Mouse (Mus musculus) CD4-positive, CD25-positive, alpha-beta regulatory T cell, adult 4 months (primary cell): ENCODE measurements at regions not wholly inside any gene's neighbourhood (a gene's known extent, or its start where the extent isn't known, plus 50 kb on each side); places are given as distances from the start of the nearest gene placed in this dataset.

Source experiments
- ATAC-seq: one replicate; pipeline ENCODE4 v1.8.0; 2017

DNA sequence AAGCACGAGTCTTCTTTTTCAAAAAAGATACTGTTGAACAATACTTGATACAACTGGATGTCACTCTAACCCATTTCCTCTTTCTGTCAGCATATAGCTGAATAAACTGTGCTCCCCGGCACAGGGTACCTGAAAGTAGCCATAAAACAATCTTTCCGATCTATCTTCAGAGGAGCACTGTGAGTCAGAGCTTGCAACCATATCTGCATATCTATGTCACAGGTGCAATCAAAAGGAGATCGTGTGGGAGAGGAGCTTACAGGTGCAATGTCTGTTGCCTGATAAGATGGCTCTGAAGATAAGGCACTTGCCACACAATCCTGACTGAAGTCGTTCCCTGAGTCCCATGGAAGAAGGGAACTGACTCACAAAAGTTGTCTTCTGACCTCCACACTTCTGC, 58.5 kb upstream of the Hnrnpa3 start:
- no peak for ATAC-seq

DNA sequence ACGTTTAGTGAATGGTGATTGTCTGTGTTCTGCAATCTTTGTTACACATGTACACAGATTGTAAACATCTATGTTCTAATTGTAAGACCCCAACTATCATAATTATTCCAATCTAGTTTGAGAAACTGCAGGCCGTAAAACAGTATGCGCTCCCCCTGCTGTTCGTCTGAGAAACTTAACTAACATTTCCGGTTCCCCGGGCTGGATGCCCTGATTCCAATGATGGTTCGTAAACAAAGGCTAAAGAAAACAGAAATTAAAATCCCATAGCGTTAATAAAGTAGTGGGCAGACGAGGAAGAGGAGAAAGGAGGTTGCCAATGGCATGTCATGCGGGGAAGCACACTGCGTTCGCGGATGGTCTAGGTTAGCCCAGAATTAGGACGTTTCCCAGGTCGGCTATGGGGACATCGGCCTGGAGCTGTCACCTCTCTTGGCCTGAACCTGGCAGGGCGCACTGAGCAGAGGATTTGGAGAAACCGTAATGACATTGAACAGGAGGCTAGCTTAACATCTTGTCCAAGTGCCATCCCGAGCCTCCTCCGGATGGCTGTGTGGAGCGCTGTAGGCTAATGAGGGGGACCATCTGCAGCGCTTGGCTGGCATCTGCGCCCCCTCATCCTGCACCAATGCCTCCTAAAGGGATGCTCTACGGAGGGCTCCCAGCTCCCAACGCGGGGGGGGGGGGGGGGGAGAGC, 55.7 kb upstream of the Hnrnpa3 start:
- peak; percentile 82 for ATAC-seq

DNA sequence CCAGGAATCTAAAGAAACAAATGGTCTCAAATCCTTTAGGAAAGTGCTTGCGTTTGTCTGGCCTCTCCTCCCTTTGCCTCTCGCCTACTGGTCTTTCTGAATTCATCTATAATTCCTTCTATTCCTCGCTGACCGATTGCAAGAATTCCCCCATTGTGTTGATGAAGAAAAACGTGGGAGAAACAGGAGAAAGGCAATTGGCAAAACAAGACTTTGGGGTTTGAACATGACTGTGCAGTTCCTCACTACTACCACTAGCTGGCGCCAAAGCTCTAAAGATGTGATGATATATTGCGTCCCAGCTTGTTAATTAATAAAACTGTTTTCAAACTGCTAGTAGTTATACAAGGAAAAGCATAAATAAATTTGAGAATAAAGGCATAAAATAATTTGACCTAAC, 53.4 kb upstream of the Hnrnpa3 start:
- ATAC-seq, result peak; percentile 57

DNA sequence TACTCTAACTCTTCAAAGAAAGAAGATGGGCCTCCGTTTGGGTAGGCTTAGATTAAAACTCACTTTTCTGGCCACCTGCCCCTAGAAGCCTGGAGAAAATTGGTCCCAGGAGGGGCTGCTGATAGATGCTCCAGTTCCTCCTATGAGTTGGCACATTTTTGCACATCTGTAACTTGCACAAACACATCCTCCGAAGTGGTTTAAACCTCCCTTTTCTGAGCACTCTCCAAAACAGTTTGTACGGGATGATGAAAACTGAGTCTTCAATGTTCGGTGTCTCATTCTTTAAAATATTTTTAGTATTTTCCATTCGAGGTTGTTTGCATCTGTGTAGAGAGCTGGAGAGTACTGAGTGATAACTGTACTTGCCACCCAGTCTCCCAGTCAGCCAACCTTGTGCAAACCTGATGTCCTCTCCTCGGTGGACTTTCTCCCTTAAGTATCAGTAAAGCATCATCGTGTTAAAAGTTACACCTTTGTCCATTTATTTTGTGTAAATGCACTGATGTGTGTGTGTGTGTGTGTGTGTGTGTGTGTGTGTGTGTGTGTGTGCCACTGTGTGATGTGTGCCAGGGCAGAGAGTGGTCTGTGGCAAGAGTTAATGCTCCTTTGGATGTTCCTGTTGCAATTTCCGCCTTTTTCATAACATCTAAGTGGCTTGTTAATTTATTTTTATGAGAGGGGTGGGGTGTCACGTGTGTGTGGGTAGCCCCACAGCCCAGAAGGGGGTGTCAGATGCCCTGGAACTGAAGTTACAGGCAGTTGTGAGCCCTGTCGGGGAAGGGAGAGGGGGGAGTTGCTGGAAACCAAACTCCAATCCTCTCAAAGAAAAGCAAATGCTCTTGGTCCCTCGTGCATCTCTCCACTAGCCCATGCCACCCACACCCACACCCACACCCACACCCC, 51.8 kb upstream of the Hnrnpa3 start:
- ATAC-seq, result no peak

DNA sequence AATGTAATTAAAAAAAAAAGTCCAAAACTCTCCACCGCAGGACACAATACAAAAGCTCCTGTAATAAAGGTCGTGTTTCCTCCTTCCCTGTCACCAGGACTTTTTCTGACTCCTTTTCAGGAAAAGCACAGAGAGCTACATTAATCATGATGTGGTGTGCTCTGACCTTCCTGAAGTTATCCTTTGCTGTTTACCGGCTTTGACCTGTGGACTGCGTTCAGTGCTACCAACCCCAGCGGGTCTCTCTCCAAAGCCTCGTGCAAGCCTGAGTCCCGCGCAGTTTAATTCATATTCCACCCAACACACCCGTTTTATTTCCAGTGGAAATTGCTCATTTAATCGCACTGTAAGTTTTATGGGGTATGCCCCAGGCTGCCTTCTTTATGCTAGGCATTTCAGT, 51.1 kb upstream of the Hnrnpa3 start:
- no peak for ATAC-seq

DNA sequence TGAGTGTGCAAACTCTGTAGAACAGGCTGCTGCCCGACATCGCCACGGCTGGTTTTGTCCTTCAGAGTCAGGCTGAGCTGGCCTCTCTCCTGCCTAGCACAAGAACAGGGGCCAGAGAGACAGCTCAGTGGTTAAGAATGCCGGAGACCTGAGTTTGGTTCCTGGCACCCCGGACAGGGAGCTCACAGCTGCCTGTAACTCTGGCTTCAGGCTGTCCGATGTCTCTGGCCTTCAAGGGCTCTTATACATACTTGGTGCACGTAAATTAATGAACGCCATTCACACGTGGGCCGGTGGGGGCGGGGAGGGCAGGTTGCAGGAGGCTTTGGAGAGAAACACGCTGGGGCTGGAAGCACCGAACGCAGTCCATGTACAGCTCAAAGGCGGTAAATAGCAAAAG, 50.6 kb upstream of the Hnrnpa3 start:
- no peak for ATAC-seq

DNA sequence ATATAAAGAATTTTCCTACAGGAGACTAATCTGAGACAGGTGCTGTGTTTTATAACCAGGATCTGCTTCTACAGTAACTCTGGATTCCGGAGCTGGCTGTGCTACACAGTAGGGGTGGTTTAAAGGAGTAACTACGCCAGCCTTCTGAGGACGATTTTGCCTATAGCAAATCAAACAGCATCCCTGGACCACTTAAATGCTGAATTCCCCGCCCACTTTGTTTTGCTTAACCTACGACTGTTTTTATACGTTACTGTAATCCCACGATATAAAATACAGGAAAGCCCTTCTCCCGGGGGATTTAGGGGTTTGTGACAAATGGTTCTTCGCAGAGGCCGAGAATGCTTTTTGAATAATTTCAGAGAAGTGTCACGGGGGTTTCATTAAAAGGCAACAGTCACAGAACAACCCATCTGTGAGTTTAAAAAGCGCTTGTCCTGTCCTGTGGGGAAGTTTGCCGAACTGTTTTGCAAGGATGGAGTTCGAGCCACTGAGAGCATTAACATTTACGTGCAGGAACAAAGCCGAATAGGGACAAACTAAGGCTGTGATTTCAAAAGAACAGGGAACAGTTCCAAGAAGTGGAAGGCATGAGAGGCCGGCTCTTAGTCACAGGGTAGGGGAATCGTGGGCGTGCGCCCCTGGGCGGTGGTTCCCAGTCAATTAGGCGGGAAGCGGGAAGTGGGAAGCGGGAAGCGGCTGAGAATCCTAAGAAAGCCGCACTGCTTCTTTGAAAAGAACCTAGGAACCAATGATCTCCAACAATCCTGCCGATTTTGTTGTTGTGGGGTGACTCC, 49.7 kb upstream of the Hnrnpa3 start:
- ATAC-seq, result no peak
